Comparison of ENCODE assay signal across 7 mouse cellular contexts in genomic region chr9:30942512-30943313, GRCm38 (mm10). TPM values are rescaled to one million over a fixed set of nuclear protein-coding genes. Genes with fewer than 3 reads are reported as not detected.
A peak's percentile ranks its signal among the peaks of the same experiment; 100 is the strongest.
DNase-seq lines count a peak whose midpoint lies in the region; ATAC-seq and TF ChIP-seq lines count a peak whose summit lies in the region.

TSS of gene Adamts8 (plus strand) at chr9:30942562.

- H3K9ac ChIP-seq in heart, embryonic 15.5 days, result peak within 1 kb of the TSS; percentile 54

- H3K9me3 ChIP-seq in embryonic facial prominence, embryonic 10.5 days, result no peaks in the 10 kb centered on the region
- H3K9me3 ChIP-seq in heart, embryonic 15.5 days (replicated peaks), result no peaks in the 10 kb centered on the region
- H3K9me3 ChIP-seq in midbrain, embryonic 10.5 days (replicated peaks), result no peaks in the 10 kb centered on the region

- H3K4me1 ChIP-seq in spleen, adult 2 months (ENCODE audit: control insufficient read depth, insufficient read depth, insufficient read length), result no peaks in the 10 kb centered on the region; the same call in 1 of the 2 replicates
- H3K4me1 ChIP-seq in embryonic facial prominence, embryonic 10.5 days, result peaks cover 15% of the 10 kb centered on the region
- H3K4me1 ChIP-seq in heart, embryonic 15.5 days (replicated peaks), result peaks cover 27% of the 10 kb centered on the region
- peaks cover 12% of the 10 kb centered on the region for H3K4me1 ChIP-seq in midbrain, embryonic 10.5 days

- peak; percentile 63 for ATAC-seq in heart, embryonic 15.5 days (replicated peaks; ENCODE audit: insufficient number of reproducible peaks, insufficient read depth, low FRiP score, low read depth)

- TF ChIP-seq CTCF in spleen, adult 2 months (IDR thresholded peaks at IDR 0.05; ENCODE audit: extremely low read depth, insufficient read depth, insufficient read length, insufficient replicate concordance), result no peak

- H3K27me3 ChIP-seq in spleen, adult 2 months (ENCODE audit: control insufficient read depth, insufficient read depth, low read length), result peaks cover 14% of the 10 kb centered on the region
- peaks cover 74% of the 10 kb centered on the region for H3K27me3 ChIP-seq in embryonic facial prominence, embryonic 10.5 days (replicated peaks; ENCODE audit: low read depth, poor library complexity, severe bottlenecking)
- peaks cover 55% of the 10 kb centered on the region for H3K27me3 ChIP-seq in heart, embryonic 15.5 days
- H3K27me3 ChIP-seq in midbrain, embryonic 10.5 days (ENCODE audit: low read depth, poor library complexity, severe bottlenecking), result peaks cover 65% of the 10 kb centered on the region

- 2% methylated on average over 95 of the region's 96 CpGs for WGBS in spleen, adult 2 months
- under 1% methylated on average over 96 of the region's 96 CpGs for WGBS in embryonic facial prominence, embryonic 10.5 days
- WGBS in heart, embryonic 15.5 days, result under 1% methylated on average over 95 of the region's 96 CpGs
- under 1% methylated on average over 96 of the region's 96 CpGs for WGBS in midbrain, embryonic 10.5 days

- TF ChIP-seq POLR2A in spleen, adult 2 months (IDR thresholded peaks at IDR 0.05; ENCODE audit: low read depth, low read length), result no peak

- no peak within 1 kb of the TSS for H3K27ac ChIP-seq in spleen, adult 2 months (ENCODE audit: insufficient read depth, low read length)
- H3K27ac ChIP-seq in embryonic facial prominence, embryonic 10.5 days (replicated peaks), result peak within 1 kb of the TSS; percentile 31
- no peak within 1 kb of the TSS for H3K27ac ChIP-seq in heart, embryonic 15.5 days
- H3K27ac ChIP-seq in midbrain, embryonic 10.5 days (replicated peaks), result peak within 1 kb of the TSS; percentile 79

- no peak for DNase-seq in spleen, adult 2 months (ENCODE audit: low read depth in 1 of 2, low spot score in 2 of 2)
- no peak for DNase-seq in spleen, postnatal 4 days (ENCODE audit: low spot score in 2 of 2)
- peak; percentile 84 for DNase-seq in embryonic facial prominence, embryonic 10.5 days (ENCODE audit: low spot score)
- peak; percentile 43 to 59 for DNase-seq in layer of hippocampus, postnatal 14 days (ENCODE audit: low spot score in 2 of 2)
- DNase-seq in midbrain, embryonic 10.5 days (ENCODE audit: low spot score), result peak; percentile 77
- DNase-seq in testis, postnatal 10 days (ENCODE audit: low spot score), result peak; percentile 68

- peak within 1 kb of the TSS; percentile 17; the same call in 1 of the 2 replicates for H3K4me3 ChIP-seq in spleen, adult 2 months (ENCODE audit: extremely low read depth, insufficient read depth, insufficient read length)
- peak within 1 kb of the TSS; percentile 64 for H3K4me3 ChIP-seq in embryonic facial prominence, embryonic 10.5 days
- H3K4me3 ChIP-seq in heart, embryonic 15.5 days, result peak within 1 kb of the TSS; percentile 66
- H3K4me3 ChIP-seq in midbrain, embryonic 10.5 days, result peak within 1 kb of the TSS; percentile 76

- H3K4me2 ChIP-seq in heart, embryonic 15.5 days, result peak within 1 kb of the TSS; percentile 100

- no peaks in the 10 kb centered on the region for H3K36me3 ChIP-seq in spleen, adult 2 months (ENCODE audit: control insufficient read depth, insufficient read depth, low read length)
- no peaks in the 10 kb centered on the region for H3K36me3 ChIP-seq in embryonic facial prominence, embryonic 10.5 days (replicated peaks)
- H3K36me3 ChIP-seq in heart, embryonic 15.5 days, result no peaks in the 10 kb centered on the region
- no peaks in the 10 kb centered on the region for H3K36me3 ChIP-seq in midbrain, embryonic 10.5 days

RNA-seq across cellular contexts. Expression of gene Adamts8, which starts in this region (rescaled TPM):
- polyA plus RNA-seq in spleen, adult 2 months (2012; rRNA removed), result 0.83 and 1.3 TPM in 2 replicates
- 0.57 and 0.93 TPM in 2 replicates for polyA plus RNA-seq in embryonic facial prominence, embryonic 10.5 days (2016; fragmentation: Nextera tagmentation; extraction: Ambion mirVana)
- 9.7 and 11.2 TPM in 2 replicates for polyA plus RNA-seq in heart, embryonic 15.5 days (2015; fragmentation: Nextera tagmentation; extraction: Ambion mirVana)
- total RNA-seq in layer of hippocampus, postnatal 14 days (2021), result 1 to 10 TPM; 5.8 to 8.0 TPM
- 0.61 and 1.0 TPM in 2 replicates for polyA plus RNA-seq in midbrain, embryonic 10.5 days (2016; fragmentation: Nextera tagmentation; extraction: Ambion mirVana)

Comparison
In these comparisons a context has a peak if more than half of its experiments do, and no peak if none do; other contexts are left out.
1. Peak in DNase-seq, H3K4me3 ChIP-seq and H3K27ac ChIP-seq in embryonic facial prominence, embryonic 10.5 days; RNA of the gene not detected or under 1 TPM.
2. DNase-seq: peak in layer of hippocampus, postnatal 14 days (2 of 2), midbrain, embryonic 10.5 days (single experiment) and testis, postnatal 10 days (single experiment); none in spleen, adult 2 months (0 of 2) and spleen, postnatal 4 days (0 of 2).
3. H3K4me3 ChIP-seq: peak in every context shown above with its lines; median percentile 76 in midbrain, embryonic 10.5 days; 66 in heart, embryonic 15.5 days; 64 in embryonic facial prominence, embryonic 10.5 days; 17 in spleen, adult 2 months.